Mouse (Mus musculus): ENCODE results near the gene Cda.

DNA sequence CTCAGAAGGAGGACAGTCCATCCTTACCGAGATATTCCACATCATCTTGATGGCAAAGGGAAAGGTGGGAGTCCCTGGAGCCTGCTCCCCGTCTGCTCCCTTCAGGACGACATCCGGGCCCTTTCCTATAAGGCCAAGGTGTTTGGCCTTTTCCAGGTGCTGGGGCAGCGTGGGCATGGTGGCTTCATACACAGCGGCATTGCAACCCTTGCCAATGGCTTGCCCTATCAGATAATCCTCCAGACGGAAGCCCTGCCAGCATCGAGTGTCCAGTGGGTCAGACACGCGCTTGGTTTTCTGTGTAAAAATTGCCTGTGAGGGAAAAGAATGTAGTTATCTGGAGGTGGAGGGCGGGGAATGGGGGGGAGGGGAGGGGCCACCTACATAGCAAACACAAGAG, 47.1 kb downstream of the Cda start:
- TF ChIP-seq EP300 (IDR thresholded peaks at IDR 0.05; ENCODE audit: low read depth in 1 of 2, low read length in 2 of 2) (no peak), TAL1 (IDR thresholded peaks at IDR 0.05; ENCODE audit: low read length) (no peak), CTCF (IDR thresholded peaks at IDR 0.05 in 2 of 3, conservative IDR thresholded peaks at IDR 0.05 in 1 of 3; ENCODE audit: control insufficient read depth in 1 of 3, insufficient read depth in 1 of 3, low read depth in 2 of 3, low read length in 3 of 3, poor library complexity in 1 of 3, severe bottlenecking in 1 of 3) (no peak), SIN3A (IDR thresholded peaks at IDR 0.05; ENCODE audit: low read length) (no peak), MYC (IDR thresholded peaks at IDR 0.05; ENCODE audit: low read depth, low read length) (no peak), TCF12 (IDR thresholded peaks at IDR 0.05; ENCODE audit: low read depth, low read length) (no peak), RCOR1 (IDR thresholded peaks at IDR 0.05; ENCODE audit: low read depth, low read length) (no peak), KAT2A (conservative IDR thresholded peaks at IDR 0.05; ENCODE audit: low read depth, low read length) (no peak), POLR2A (IDR thresholded peaks at IDR 0.05; ENCODE audit: control insufficient read depth in 1 of 2, insufficient read depth in 1 of 2, low read depth in 1 of 2, low read length in 2 of 2, poor library complexity in 1 of 2) (no peak), CHD1 (IDR thresholded peaks at IDR 0.05; ENCODE audit: low read depth, low read length) (no peak), SMC3 (IDR thresholded peaks at IDR 0.05; ENCODE audit: low read depth, low read length) (no peak), RAD21 (IDR thresholded peaks at IDR 0.05; ENCODE audit: low read depth, low read length) (no peak), ZNF384 (IDR thresholded peaks at IDR 0.05; ENCODE audit: low read depth, low read length) (no peak)

Measured in MEL (cell line).